Mouse (Mus musculus) liver, postnatal 0 days (tissue): ENCODE measurements around the gene Gm37240.

ENCODE experiments used
- CTCF ChIP-seq: sonication (generic); IDR thresholded peaks from 2 replicates; pipeline ENCODE4 v1.5.1; 2016; ENCODE audit warnings: antibody characterized with exemption, low read depth
- EP300 ChIP-seq: IDR thresholded peaks from 2 replicates; pipeline ENCODE4 v1.6.1; 2016; ENCODE audit warnings: antibody characterized with exemption, low read depth, mild to moderate bottlenecking

- TF ChIP-seq CTCF (no peak), EP300 (no peak)
Measured at GRCm38 (mm10) chr3:84753816-84754215, 1133.5 kb downstream of the Gm37240 start.
